Mouse (Mus musculus): Measurements from ENCODE around the gene Vmn1r160. TPM values are rescaled to one million over a fixed set of nuclear protein-coding genes. Genes with fewer than 3 reads are reported as not detected.
"Not testable (repeated sequence)": the region's sequence is repeated elsewhere in the genome, so short reads cannot be mapped to it uniquely, and the experiment has no call there.

The Vmn1r160 gene
- not detected in 2 replicates for polyA plus RNA-seq (2015; fragmentation: Nextera tagmentation; extraction: Ambion mirVana)

DNA sequence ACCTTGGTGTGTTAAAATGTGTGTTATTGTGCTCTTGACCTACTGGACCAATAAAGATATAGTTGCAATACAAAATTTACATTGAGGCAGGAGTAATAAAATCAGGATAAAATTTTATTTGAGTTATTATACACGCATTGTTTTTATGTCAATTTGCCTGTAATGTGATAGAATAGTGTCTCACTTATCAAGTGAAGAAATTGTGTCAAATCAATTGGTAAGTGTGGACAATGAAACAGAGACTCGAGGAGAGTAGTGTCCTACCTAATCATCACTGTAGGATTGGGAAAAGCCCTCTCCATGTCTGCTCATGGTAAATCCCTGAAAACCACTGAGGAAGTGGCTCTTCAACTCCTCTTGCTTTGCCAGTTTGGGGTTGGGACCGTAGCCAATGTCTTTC lies at the start of gene Vmn1r160:
Gene Vmn1r160 (plus strand): TSS at position 301 of the 400 bp plus-strand sequence.
- not testable (repeated sequence) for H3K27me3 ChIP-seq (ENCODE audit: insufficient read depth, low read length); H3K4me1 ChIP-seq (ENCODE audit: insufficient read depth); H3K9me3 ChIP-seq (ENCODE audit: low read length); DNase-seq; H3K4me3 ChIP-seq (ENCODE audit: low read depth, low read length); H3K9ac ChIP-seq (replicated peaks); H3K4me2 ChIP-seq (ENCODE audit: low read depth, low read length); H3K27ac ChIP-seq (ENCODE audit: low read depth); ATAC-seq; H3K36me3 ChIP-seq (replicated peaks; ENCODE audit: insufficient read depth, low read length)
- 64% methylated on average over 1 of the region's 3 CpGs for WGBS (ENCODE audit: insufficient replicate concordance)

DNA sequence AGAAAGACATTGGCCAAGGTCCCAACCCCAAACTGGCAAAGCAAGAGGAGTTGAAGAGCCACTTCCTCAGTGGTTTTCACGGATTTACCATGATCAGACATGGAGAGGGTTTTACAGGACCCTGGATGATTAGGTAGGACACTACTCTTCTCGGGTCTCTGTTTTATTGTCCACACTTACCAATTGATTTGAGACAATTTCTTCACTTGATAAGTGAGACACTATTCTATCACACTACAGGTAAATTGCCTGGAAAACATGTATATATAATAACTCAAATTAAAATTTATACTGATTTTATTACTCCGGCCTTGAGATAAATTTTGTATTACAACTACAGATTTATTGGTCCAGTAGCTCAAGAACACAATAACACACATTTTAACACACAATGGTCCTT lies 27.5 kb upstream of the Vmn1r160 start, which contains the start of gene Vmn1r159:
Gene Vmn1r159 (minus strand): TSS at position 101 of the 400 bp plus-strand sequence.
- not testable (repeated sequence) for H3K9ac ChIP-seq (replicated peaks); H3K36me3 ChIP-seq (replicated peaks; ENCODE audit: insufficient read depth, low read length); DNase-seq; ATAC-seq; H3K27me3 ChIP-seq (ENCODE audit: insufficient read depth, low read length); H3K4me2 ChIP-seq (ENCODE audit: low read depth, low read length); H3K4me1 ChIP-seq (ENCODE audit: insufficient read depth); H3K4me3 ChIP-seq (ENCODE audit: low read depth, low read length); H3K27ac ChIP-seq (ENCODE audit: low read depth); H3K9me3 ChIP-seq (ENCODE audit: low read length)
- 45% methylated on average over 2 of the region's 3 CpGs for WGBS (ENCODE audit: insufficient replicate concordance)

Other genes with a start within 250 kb of the Vmn1r160 start
- not detected in 2 replicates for gene Vmn1r155, start 213.2 kb upstream of the Vmn1r160 start, polyA plus RNA-seq (2015; fragmentation: Nextera tagmentation; extraction: Ambion mirVana)
- not detected in 2 replicates for gene Gm8693, start 178.9 kb upstream of the Vmn1r160 start, polyA plus RNA-seq (2015; fragmentation: Nextera tagmentation; extraction: Ambion mirVana)
- not detected in 2 replicates for gene Gm4567, start 151.5 kb upstream of the Vmn1r160 start, polyA plus RNA-seq (2015; fragmentation: Nextera tagmentation; extraction: Ambion mirVana)
- not detected in 2 replicates for gene Vmn1r157, start 109.5 kb upstream of the Vmn1r160 start, polyA plus RNA-seq (2015; fragmentation: Nextera tagmentation; extraction: Ambion mirVana)
- not detected in 2 replicates for gene Vmn1r158, start 80.4 kb upstream of the Vmn1r160 start, polyA plus RNA-seq (2015; fragmentation: Nextera tagmentation; extraction: Ambion mirVana)
- gene Vmn1r159, start 27.6 kb upstream of the Vmn1r160 start, polyA plus RNA-seq (2015; fragmentation: Nextera tagmentation; extraction: Ambion mirVana) = not detected in 2 replicates
- not detected in 2 replicates for gene Gm4214, start 113.4 kb downstream of the Vmn1r160 start, polyA plus RNA-seq (2015; fragmentation: Nextera tagmentation; extraction: Ambion mirVana)
- gene Gm4216, start 148.7 kb downstream of the Vmn1r160 start, polyA plus RNA-seq (2015; fragmentation: Nextera tagmentation; extraction: Ambion mirVana) = not detected in 2 replicates
- gene Vmn1r163, start 184.3 kb downstream of the Vmn1r160 start, polyA plus RNA-seq (2015; fragmentation: Nextera tagmentation; extraction: Ambion mirVana) = not detected in 2 replicates
- gene Gm8720, start 196.2 kb downstream of the Vmn1r160 start, polyA plus RNA-seq (2015; fragmentation: Nextera tagmentation; extraction: Ambion mirVana) = not detected in 2 replicates

Measured in liver, postnatal 0 days (tissue).